Mouse (Mus musculus) cerebellum, postnatal 4 days (tissue): ENCODE measurements at regions not wholly inside any gene's neighbourhood (a gene's known extent, or its start where the extent isn't known, plus 50 kb on each side); places are given as distances from the start of the nearest gene placed in this dataset.

ENCODE experiments used
- DNase-seq, 2 experiments: peaks; one replicate each; pipeline ENCODE4 v3.0.0; 2022; ENCODE audit warnings: low spot score in 2 of 2, mixed read lengths in 1 of 2

- no peak for DNase-seq
These were observed 169.1 kb upstream of the Col8a1 start for GRCm38 (mm10) chr16:57923447-57924129.

GRCm38 (mm10) chr16:57924130-57924495 is 169.6 kb upstream of the Col8a1 start:
- DNase-seq, result no peak

GRCm38 (mm10) chr16:57927816-57928215 is 173.3 kb upstream of the Col8a1 start:
- peak in 1 of 2 experiments; percentile 34 for DNase-seq

- DNase-seq, result no peak
These were observed 173.8 kb upstream of the Col8a1 start for GRCm38 (mm10) chr16:57928301-57928700.

GRCm38 (mm10) chr16:57929151-57929764 is 174.7 kb upstream of the Col8a1 start:
- no peak for DNase-seq

- no peak for DNase-seq
These were observed 190.9 kb upstream of the Col8a1 start for GRCm38 (mm10) chr16:57945404-57945803.

- DNase-seq, result no peak
These were observed 192.8 kb upstream of the Col8a1 start for GRCm38 (mm10) chr16:57947309-57947708.

- no peak for DNase-seq
These were observed 195.1 kb upstream of the Col8a1 start for GRCm38 (mm10) chr16:57949680-57950079.

GRCm38 (mm10) chr16:57970956-57971355 is 216.4 kb upstream of the Col8a1 start:
- DNase-seq, result no peak

- DNase-seq, result no peak
These were observed 229.6 kb upstream of the Col8a1 start for GRCm38 (mm10) chr16:57984111-57984510.

- DNase-seq, result no peak
These were observed 251.2 kb upstream of the Col8a1 start for GRCm38 (mm10) chr16:58005740-58006139.

GRCm38 (mm10) chr16:58013557-58013956 is 259.0 kb upstream of the Col8a1 start:
- DNase-seq, result no peak

GRCm38 (mm10) chr16:58027525-58027924 is 273.0 kb upstream of the Col8a1 start:
- DNase-seq, result no peak

- peak in 1 of 2 experiments; percentile 1 for DNase-seq
These were observed 274.0 kb upstream of the Col8a1 start for GRCm38 (mm10) chr16:58028541-58028940.

- DNase-seq, result peak in 1 of 2 experiments; percentile 8
These were observed 275.1 kb upstream of the Col8a1 start for GRCm38 (mm10) chr16:58029674-58030073.

- peak in 1 of 2 experiments; percentile 1 for DNase-seq
These were observed 314.2 kb upstream of the Col8a1 start for GRCm38 (mm10) chr16:58068654-58069271.

GRCm38 (mm10) chr16:58072441-58072840 is 317.9 kb upstream of the Col8a1 start:
- no peak for DNase-seq

GRCm38 (mm10) chr16:58100351-58100750 is 307.9 kb upstream of the Dcbld2 start:
- no peak for DNase-seq

- DNase-seq, result no peak
These were observed 297.8 kb upstream of the Dcbld2 start for GRCm38 (mm10) chr16:58110452-58110851.

- no peak for DNase-seq
These were observed 282.2 kb upstream of the Dcbld2 start for GRCm38 (mm10) chr16:58126086-58126485.

GRCm38 (mm10) chr16:58136144-58136905 is 271.9 kb upstream of the Dcbld2 start:
- DNase-seq, result peak in 1 of 2 experiments; percentile 52

GRCm38 (mm10) chr16:58136979-58137378 is 271.3 kb upstream of the Dcbld2 start:
- no peak for DNase-seq
